Mouse (Mus musculus): Measurements from ENCODE around the gene Tbk1. TPM values are rescaled to one million over a fixed set of nuclear protein-coding genes. Genes with fewer than 3 reads are reported as not detected.

The Tbk1 gene
- polyA plus RNA-seq, 1 experiment: 20.4 TPM

DNA sequence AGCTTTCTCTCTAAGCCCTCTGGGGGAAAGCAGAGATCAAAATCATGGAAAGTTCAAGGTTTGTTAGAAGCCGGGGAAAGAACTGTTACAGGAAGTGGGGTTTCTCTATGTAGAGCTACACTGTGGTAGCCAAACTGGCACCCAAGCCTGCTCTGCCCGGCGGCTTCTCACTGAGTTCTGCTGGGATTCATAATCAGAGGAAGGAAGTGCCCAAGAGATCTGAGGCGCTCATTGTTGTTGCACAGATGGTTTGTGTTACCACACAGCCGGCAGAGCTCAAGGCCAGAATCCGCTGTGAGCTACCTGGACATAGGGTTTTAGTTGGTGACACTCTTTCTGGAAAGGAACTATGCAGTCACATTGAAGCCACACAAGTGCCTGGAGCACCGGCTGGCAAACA is 88.6 kb downstream of the Tbk1 start:
- no peak for DNase-seq
- peaks cover 15% of the 10 kb centered on the region for H3K4me1 ChIP-seq (ENCODE audit: control insufficient read depth, insufficient read depth, low read length)
- peak; percentile 20; the same call in 1 of the 2 replicates for TF ChIP-seq POLR2A (IDR thresholded peaks at IDR 0.05; ENCODE audit: borderline replicate concordance, extremely low read depth, low read depth, low read length)
- TF ChIP-seq CTCF (IDR thresholded peaks at IDR 0.05; ENCODE audit: insufficient read depth, low read length): no peak
- 28% methylated on average over 7 of the region's 7 CpGs for WGBS
- peak overlapping the region; percentile 5 for H3K4me3 ChIP-seq (replicated peaks; ENCODE audit: extremely low read depth, low read depth, low read length)

DNA sequence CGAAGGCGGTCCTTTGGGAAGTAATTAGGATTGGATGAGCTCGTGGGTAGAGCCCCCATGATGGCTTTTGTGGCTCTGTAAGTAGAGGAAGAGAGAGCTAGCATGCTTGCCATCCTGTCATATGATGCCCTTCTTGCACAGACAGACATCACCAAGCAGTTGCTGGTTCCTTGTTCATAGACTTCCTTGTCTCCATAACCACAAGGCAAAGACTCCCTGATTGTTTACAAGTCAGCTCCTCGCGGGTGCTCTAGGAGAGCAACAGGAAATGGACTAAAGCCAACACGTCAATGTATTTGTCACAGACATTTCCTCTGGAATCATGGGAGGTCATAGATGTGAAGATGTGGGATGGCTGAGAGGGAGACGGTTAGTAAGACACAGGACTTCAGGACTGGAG is 90.0 kb downstream of the Tbk1 start:
- DNase-seq: no peak
- WGBS: 39% methylated on average over 7 of the region's 7 CpGs
- H3K4me3 ChIP-seq (replicated peaks; ENCODE audit: extremely low read depth, low read depth, low read length): no peak overlapping the region
- peaks cover 15% of the 10 kb centered on the region for H3K4me1 ChIP-seq (ENCODE audit: control insufficient read depth, insufficient read depth, low read length)
- TF ChIP-seq POLR2A (IDR thresholded peaks at IDR 0.05; ENCODE audit: borderline replicate concordance, extremely low read depth, low read depth, low read length) (no peak), CTCF (IDR thresholded peaks at IDR 0.05; ENCODE audit: insufficient read depth, low read length) (no peak)

Other genes with a start within 250 kb of the Tbk1 start
- 11.4 and 14.1 TPM in 2 replicates for gene Tbc1d30, start 235.5 kb downstream of the Tbk1 start, polyA plus RNA-seq (2012; rRNA removed)
- gene Gns, start 221.7 kb downstream of the Tbk1 start, polyA plus RNA-seq (2012; rRNA removed): 149 and 280 TPM in 2 replicates
- 66.7 and 97.0 TPM in 2 replicates for gene Rassf3, start 110.4 kb downstream of the Tbk1 start, polyA plus RNA-seq (2012; rRNA removed)
- gene Xpot, start 39.5 kb upstream of the Tbk1 start, polyA plus RNA-seq (2012; rRNA removed): 95.5 and 107 TPM in 2 replicates
- 0.59 and 1.0 TPM in 2 replicates for gene D930020B18Rik, start 54.8 kb upstream of the Tbk1 start, polyA plus RNA-seq (2012; rRNA removed)
- 8.5 and 9.4 TPM in 2 replicates for gene BC048403, start 153.2 kb upstream of the Tbk1 start, polyA plus RNA-seq (2012; rRNA removed)

Measured in lung, adult 2 months (tissue).